Mouse (Mus musculus) adrenal gland, postnatal 36 days (tissue): ENCODE data around the gene Micu2. TPM values are rescaled to one million over a fixed set of nuclear protein-coding genes. Genes with fewer than 3 reads are reported as not detected.

Experiments used
- DNase-seq, 2 experiments: peaks; one replicate each; pipeline ENCODE4 v3.0.0; 2021; ENCODE audit warnings: mixed read lengths in 1 of 2
- long read RNA-seq, 2 experiments: library from polyadenylated mRNA; stranded (forward); transcript quantifications; one replicate each; pipeline ENCODE4 v2.0.0; 2021; ENCODE audit warnings: borderline sequencing depth in 2 of 2
- total RNA-seq, 2 experiments: library from RNA; stranded (reverse); gene quantifications; 2 replicates each; pipeline ENCODE4 v1.2.3; 2021

Gene Micu2
- total RNA-seq = 10 to 100 TPM; 49.9 to 72.6 TPM
- long read RNA-seq, experiment 1, transcript Micu2-201 (12 exons, 2,329 nt) = major isoform, 113 of 123 reads
- long read RNA-seq, experiment 1, partial matches to known transcripts = 5 of 123 reads
- long read RNA-seq, experiment 1, other reads (novel, unspliced or antisense) = 5 of 123 reads
- long read RNA-seq, experiment 2, transcript Micu2-201 (12 exons, 2,329 nt) = major isoform, 21 of 30 reads
- long read RNA-seq, experiment 2, partial matches to known transcripts = 5 of 30 reads
- long read RNA-seq, experiment 2, other reads (novel, unspliced or antisense) = 4 of 30 reads

- peak; percentile 87 to 91 for DNase-seq
Measured at GRCm38 (mm10) chr14:57998526-57999401, at the start of gene Micu2. Gene Micu2, minus strand, starts transcription at chr14:57999262.

- DNase-seq = no peak
Measured at GRCm38 (mm10) chr14:58046639-58047284, 47.7 kb upstream of the Micu2 start.

- no peak for DNase-seq
Measured at GRCm38 (mm10) chr14:58036174-58036573, 37.1 kb upstream of the Micu2 start.

- peak; percentile 64 to 71 for DNase-seq
Measured at GRCm38 (mm10) chr14:58034567-58034966, 35.5 kb upstream of the Micu2 start.

- DNase-seq = peak; percentile 16 to 40
Measured at GRCm38 (mm10) chr14:58018869-58019268, 19.8 kb upstream of the Micu2 start.

- DNase-seq = no peak
Measured at GRCm38 (mm10) chr14:58003852-58004251, 4.8 kb upstream of the Micu2 start.

- DNase-seq = no peak
Measured at GRCm38 (mm10) chr14:58002161-58002560, 3.1 kb upstream of the Micu2 start.

- DNase-seq = no peak
Measured at GRCm38 (mm10) chr14:57999402-57999734, 306 bp upstream of the Micu2 start.

GRCm38 (mm10) chr14:57997431-57997830 lies 1.6 kb downstream of the Micu2 start:
- no peak for DNase-seq

GRCm38 (mm10) chr14:57996210-57996609 lies 2.9 kb downstream of the Micu2 start:
- no peak for DNase-seq

GRCm38 (mm10) chr14:57991761-57992160 lies 7.3 kb downstream of the Micu2 start:
- DNase-seq = no peak

GRCm38 (mm10) chr14:57989162-57989561 lies 9.9 kb downstream of the Micu2 start:
- DNase-seq = no peak

- no peak for DNase-seq
Measured at GRCm38 (mm10) chr14:57985780-57986179, 13.3 kb downstream of the Micu2 start.

- DNase-seq = no peak
Measured at GRCm38 (mm10) chr14:57982450-57982849, 16.6 kb downstream of the Micu2 start.

GRCm38 (mm10) chr14:57981720-57982418 lies 17.2 kb downstream of the Micu2 start:
- DNase-seq = no peak

- no peak for DNase-seq
Measured at GRCm38 (mm10) chr14:57980776-57981175, 18.3 kb downstream of the Micu2 start.

GRCm38 (mm10) chr14:57980179-57980578 lies 18.9 kb downstream of the Micu2 start:
- DNase-seq = peak; percentile 25 to 41

- DNase-seq = no peak
Measured at GRCm38 (mm10) chr14:57978144-57978543, 20.9 kb downstream of the Micu2 start.

- DNase-seq = no peak
Measured at GRCm38 (mm10) chr14:57975656-57976055, 23.4 kb downstream of the Micu2 start.

GRCm38 (mm10) chr14:57971986-57972525 lies 27.0 kb downstream of the Micu2 start:
- DNase-seq = no peak

- DNase-seq = no peak
Measured at GRCm38 (mm10) chr14:57968873-57969272, 30.2 kb downstream of the Micu2 start.
